Mouse (Mus musculus): ENCODE measurements around the gene Klhl26.

- TF ChIP-seq CTCF (conservative IDR thresholded peaks at IDR 0.05; ENCODE audit: low read length) (no peak), NANOG (IDR thresholded peaks at IDR 0.05; ENCODE audit: borderline replicate concordance, low read length) (no peak)
Observed at GRCm38 (mm10) chr8:70465701-70466100, 11.1 kb downstream of the Klhl26 start.
